Mouse (Mus musculus): ENCODE data around the gene Ccdc18. TPM values are rescaled to one million over a fixed set of nuclear protein-coding genes. Genes with fewer than 3 reads are reported as not detected.
"Not testable (repeated sequence)": the region's sequence is repeated elsewhere in the genome, so short reads cannot be mapped to it uniquely, and the experiment has no call there.

The Ccdc18 gene
- 5.0 and 5.7 TPM in 2 replicates for polyA plus RNA-seq (2015; fragmentation: Nextera tagmentation; extraction: Ambion mirVana)

GRCm38 (mm10) chr5:108132441-108133243 is at the start of gene Ccdc18, which contains the start of gene Tmed5:
Ccdc18 (plus strand) TSS chr5:108132875.
Tmed5 (minus strand) TSS chr5:108132620.
- Histone ChIP-seq H3K9ac (replicated peaks; ENCODE audit: low read depth, low read length) (peak within 1 kb of the TSS; percentile 80), H3K4me1 (replicated peaks; ENCODE audit: control insufficient read depth, insufficient read depth, low read length) (peaks cover 14% of the 10 kb centered on the region), H3K27ac (ENCODE audit: low read length) (peak within 1 kb of the TSS; percentile 82), H3K27me3 (replicated peaks; ENCODE audit: control insufficient read depth, insufficient read depth, low read length) (no peaks in the 10 kb centered on the region), H3K9me3 (ENCODE audit: control insufficient read depth, low read length) (no peaks in the 10 kb centered on the region), H3K36me3 (ENCODE audit: control insufficient read depth, insufficient read depth) (no peaks in the 10 kb centered on the region), H3K4me2 (ENCODE audit: low read length) (peak within 1 kb of the TSS; percentile 69), H3K4me3 (replicated peaks; ENCODE audit: low read length) (peak within 1 kb of the TSS; percentile 98)
- ATAC-seq: peak; percentile 99
- under 1% methylated on average over 65 of the region's 65 CpGs for WGBS

GRCm38 (mm10) chr5:108085440-108085839 is 47.2 kb upstream of the Ccdc18 start:
- no peak for ATAC-seq
- Histone ChIP-seq H3K9ac (replicated peaks; ENCODE audit: low read depth, low read length) (no peak overlapping the region), H3K9me3 (ENCODE audit: control insufficient read depth, low read length) (no peaks in the 10 kb centered on the region), H3K27ac (ENCODE audit: low read length) (no peak overlapping the region), H3K36me3 (ENCODE audit: control insufficient read depth, insufficient read depth) (peaks cover 31% of the 10 kb centered on the region), H3K27me3 (replicated peaks; ENCODE audit: control insufficient read depth, insufficient read depth, low read length) (no peaks in the 10 kb centered on the region), H3K4me2 (ENCODE audit: low read length) (no peak overlapping the region), H3K4me1 (replicated peaks; ENCODE audit: control insufficient read depth, insufficient read depth, low read length) (no peaks in the 10 kb centered on the region), H3K4me3 (replicated peaks; ENCODE audit: low read length) (no peak overlapping the region)
- WGBS: 89% methylated on average over 2 of the region's 2 CpGs

- H3K9ac ChIP-seq (replicated peaks; ENCODE audit: low read depth, low read length); H3K4me3 ChIP-seq (replicated peaks; ENCODE audit: low read length); H3K27ac ChIP-seq (ENCODE audit: low read length); ATAC-seq; H3K4me1 ChIP-seq (replicated peaks; ENCODE audit: control insufficient read depth, insufficient read depth, low read length); H3K4me2 ChIP-seq (ENCODE audit: low read length); H3K27me3 ChIP-seq (replicated peaks; ENCODE audit: control insufficient read depth, insufficient read depth, low read length); H3K9me3 ChIP-seq (ENCODE audit: control insufficient read depth, low read length): not testable (repeated sequence)
- H3K36me3 ChIP-seq (ENCODE audit: control insufficient read depth, insufficient read depth): peaks cover 26% of the 10 kb centered on the region
- 94% methylated on average over 8 of the region's 8 CpGs for WGBS
These were observed 39.9 kb upstream of the Ccdc18 start for GRCm38 (mm10) chr5:108092731-108093130.

GRCm38 (mm10) chr5:108097676-108098075 is 35.0 kb upstream of the Ccdc18 start:
- no peak for ATAC-seq
- Histone ChIP-seq H3K4me1 (replicated peaks; ENCODE audit: control insufficient read depth, insufficient read depth, low read length) (no peaks in the 10 kb centered on the region), H3K9me3 (ENCODE audit: control insufficient read depth, low read length) (no peaks in the 10 kb centered on the region), H3K4me2 (ENCODE audit: low read length) (no peak overlapping the region), H3K36me3 (ENCODE audit: control insufficient read depth, insufficient read depth) (peaks cover 26% of the 10 kb centered on the region), H3K27ac (ENCODE audit: low read length) (no peak overlapping the region), H3K27me3 (replicated peaks; ENCODE audit: control insufficient read depth, insufficient read depth, low read length) (no peaks in the 10 kb centered on the region), H3K9ac (replicated peaks; ENCODE audit: low read depth, low read length) (no peak overlapping the region), H3K4me3 (replicated peaks; ENCODE audit: low read length) (no peak overlapping the region)
- 97% methylated on average over 3 of the region's 3 CpGs for WGBS

- Histone ChIP-seq H3K27me3 (replicated peaks; ENCODE audit: control insufficient read depth, insufficient read depth, low read length) (no peaks in the 10 kb centered on the region), H3K9me3 (ENCODE audit: control insufficient read depth, low read length) (no peaks in the 10 kb centered on the region), H3K27ac (ENCODE audit: low read length) (no peak overlapping the region), H3K36me3 (ENCODE audit: control insufficient read depth, insufficient read depth) (peaks cover 30% of the 10 kb centered on the region), H3K9ac (replicated peaks; ENCODE audit: low read depth, low read length) (no peak overlapping the region), H3K4me1 (replicated peaks; ENCODE audit: control insufficient read depth, insufficient read depth, low read length) (no peaks in the 10 kb centered on the region), H3K4me3 (replicated peaks; ENCODE audit: low read length) (no peak overlapping the region), H3K4me2 (ENCODE audit: low read length) (no peak overlapping the region)
- no peak for ATAC-seq
These were observed 32.5 kb upstream of the Ccdc18 start for GRCm38 (mm10) chr5:108100196-108100595.

GRCm38 (mm10) chr5:108104306-108104705 is 28.4 kb upstream of the Ccdc18 start:
- 81% methylated on average over 5 of the region's 5 CpGs for WGBS
- ATAC-seq: no peak

GRCm38 (mm10) chr5:108109346-108109745 is 23.3 kb upstream of the Ccdc18 start:
- WGBS: 90% methylated on average over 7 of the region's 7 CpGs
- Histone ChIP-seq H3K27ac (ENCODE audit: low read length) (no peak overlapping the region), H3K4me3 (replicated peaks; ENCODE audit: low read length) (no peak overlapping the region), H3K4me2 (ENCODE audit: low read length) (no peak overlapping the region), H3K9me3 (ENCODE audit: control insufficient read depth, low read length) (no peaks in the 10 kb centered on the region), H3K36me3 (ENCODE audit: control insufficient read depth, insufficient read depth) (peaks cover 14% of the 10 kb centered on the region), H3K9ac (replicated peaks; ENCODE audit: low read depth, low read length) (no peak overlapping the region), H3K4me1 (replicated peaks; ENCODE audit: control insufficient read depth, insufficient read depth, low read length) (no peaks in the 10 kb centered on the region), H3K27me3 (replicated peaks; ENCODE audit: control insufficient read depth, insufficient read depth, low read length) (no peaks in the 10 kb centered on the region)
- no peak for ATAC-seq

More at GRCm38 (mm10) chr5:108104306-108104705, 28.4 kb upstream of the Ccdc18 start:
- Histone ChIP-seq H3K36me3 (ENCODE audit: control insufficient read depth, insufficient read depth) (peaks cover 34% of the 10 kb centered on the region), H3K9me3 (ENCODE audit: control insufficient read depth, low read length) (no peaks in the 10 kb centered on the region), H3K27ac (ENCODE audit: low read length) (no peak overlapping the region), H3K4me2 (ENCODE audit: low read length) (no peak overlapping the region), H3K4me3 (replicated peaks; ENCODE audit: low read length) (no peak overlapping the region), H3K9ac (replicated peaks; ENCODE audit: low read depth, low read length) (no peak overlapping the region), H3K27me3 (replicated peaks; ENCODE audit: control insufficient read depth, insufficient read depth, low read length) (no peaks in the 10 kb centered on the region), H3K4me1 (replicated peaks; ENCODE audit: control insufficient read depth, insufficient read depth, low read length) (no peaks in the 10 kb centered on the region)

GRCm38 (mm10) chr5:108117693-108118092 is 15.0 kb upstream of the Ccdc18 start:
- H3K9ac ChIP-seq (replicated peaks; ENCODE audit: low read depth, low read length): no peak overlapping the region
- no peak for ATAC-seq
- no peaks in the 10 kb centered on the region for H3K27me3 ChIP-seq (replicated peaks; ENCODE audit: control insufficient read depth, insufficient read depth, low read length)
- H3K4me3 ChIP-seq (replicated peaks; ENCODE audit: low read length): no peak overlapping the region
- no peaks in the 10 kb centered on the region for H3K9me3 ChIP-seq (ENCODE audit: control insufficient read depth, low read length)
- no peaks in the 10 kb centered on the region for H3K36me3 ChIP-seq (ENCODE audit: control insufficient read depth, insufficient read depth)
- H3K4me2 ChIP-seq (ENCODE audit: low read length): no peak overlapping the region
- no peak overlapping the region for H3K27ac ChIP-seq (ENCODE audit: low read length)
- no peaks in the 10 kb centered on the region for H3K4me1 ChIP-seq (replicated peaks; ENCODE audit: control insufficient read depth, insufficient read depth, low read length)
- 91% methylated on average over 4 of the region's 4 CpGs for WGBS

GRCm38 (mm10) chr5:108120221-108120900 is 12.3 kb upstream of the Ccdc18 start:
- Histone ChIP-seq H3K9me3 (ENCODE audit: control insufficient read depth, low read length) (no peaks in the 10 kb centered on the region), H3K36me3 (ENCODE audit: control insufficient read depth, insufficient read depth) (0 out of 2 replicates have a peak, but pooled peaks cover 2% of the 10 kb centered on the region), H3K4me3 (replicated peaks; ENCODE audit: low read length) (no peak overlapping the region), H3K9ac (replicated peaks; ENCODE audit: low read depth, low read length) (no peak overlapping the region), H3K4me2 (ENCODE audit: low read length) (no peak overlapping the region), H3K4me1 (replicated peaks; ENCODE audit: control insufficient read depth, insufficient read depth, low read length) (no peaks in the 10 kb centered on the region), H3K27ac (ENCODE audit: low read length) (no peak overlapping the region), H3K27me3 (replicated peaks; ENCODE audit: control insufficient read depth, insufficient read depth, low read length) (no peaks in the 10 kb centered on the region)
- WGBS: 86% methylated on average over 9 of the region's 9 CpGs
- ATAC-seq: no peak
